Mouse (Mus musculus) left cerebral cortex, adult 18-20 months (tissue): ENCODE results near the gene Lair1. TPM values are rescaled to one million over a fixed set of nuclear protein-coding genes. Genes with fewer than 3 reads are reported as not detected.
"Not testable (repeated sequence)": the region's sequence is repeated elsewhere in the genome, so short reads cannot be mapped to it uniquely, and the experiment has no call there.

ENCODE experiments used
- DNase-seq, 2 experiments: peaks; one replicate each; pipeline ENCODE4 v3.0.0; 2021 to 2022; ENCODE audit warnings: low spot score in 2 of 2, mixed read lengths in 1 of 2
- total RNA-seq, 2 experiments: library from RNA; stranded (reverse); gene quantifications; 2 replicates each; pipeline ENCODE4 v1.2.3; 2021

Gene Lair1
- total RNA-seq, 2 experiments from 2014 or later, result 5.9 to 7.1 TPM

- not testable (repeated sequence) for DNase-seq
Measured at GRCm38 (mm10) chr7:4004636-4005035, 58.4 kb downstream of the Lair1 start.

- not testable (repeated sequence) for DNase-seq
Measured at GRCm38 (mm10) chr7:4003996-4004395, 59.0 kb downstream of the Lair1 start.

GRCm38 (mm10) chr7:3962017-3962416 is 101.0 kb downstream of the Lair1 start:
- DNase-seq, result no peak

GRCm38 (mm10) chr7:3957387-3957786 is 105.6 kb downstream of the Lair1 start:
- no peak for DNase-seq

Other genes starting within 250 kb of the Lair1 start
- gene Gm15448, start 237.5 kb downstream of the Lair1 start, total RNA-seq, result not detected
- under 1 TPM in 1 of 2 experiments, not detected in 1; 0.16 TPM for gene Pira2, start 218.2 kb downstream of the Lair1 start, total RNA-seq
- not detected for gene Gm14548, start 165.1 kb downstream of the Lair1 start, total RNA-seq
- under 1 TPM in 1 of 2 experiments, not detected in 1; 0.16 TPM for gene Lilra6, start 147.7 kb downstream of the Lair1 start, total RNA-seq
- 100 to 1,000 TPM; 597 TPM for gene Ttyh1, start 56.2 kb upstream of the Lair1 start, total RNA-seq
- 100 to 1,000 TPM; 125 to 149 TPM for gene Leng8, start 73.8 kb upstream of the Lair1 start, total RNA-seq
- 1 to 10 TPM; 6.0 to 6.9 TPM for gene Leng9, start 87.2 kb upstream of the Lair1 start, total RNA-seq
- 1 to 10 TPM; 3.6 to 4.1 TPM for gene Cdc42ep5, start 101.7 kb upstream of the Lair1 start, total RNA-seq
- under 1 TPM in 1 of 2 experiments, not detected in 1; 0.16 TPM for gene Lilra5, start 174.6 kb upstream of the Lair1 start, total RNA-seq